Mouse (Mus musculus): ENCODE results near the gene Ninj1. TPM values are rescaled to one million over a fixed set of nuclear protein-coding genes. Genes with fewer than 3 reads are reported as not detected.

Gene Ninj1
- polyA plus RNA-seq, 1 experiment from 2014 or later: 30.0 TPM

GRCm38 (mm10) chr13:49188966-49189360, 1.7 kb downstream of the Ninj1 start:
- Histone ChIP-seq H3K9me3 (replicated peaks; ENCODE audit: control insufficient read depth, low read length) (no peaks in the 10 kb centered on the region), H3K36me3 (ENCODE audit: control insufficient read depth, insufficient read depth, low read length) (no peaks in the 10 kb centered on the region), H3K27ac (ENCODE audit: low read depth, low read length) (no peak overlapping the region), H3K4me3 (ENCODE audit: low read depth, low read length) (no peak overlapping the region), H3K4me1 (ENCODE audit: control insufficient read depth, insufficient read depth, low read length) (peaks cover 9% of the 10 kb centered on the region; the same call in 1 of the 2 replicates), H3K27me3 (replicated peaks; ENCODE audit: control insufficient read depth, insufficient read depth, low read length) (no peaks in the 10 kb centered on the region), H3K9ac (ENCODE audit: low read length) (no peak overlapping the region), H3K4me2 (ENCODE audit: low read length) (no peak overlapping the region; the same call in 1 of the 2 replicates)
- no peak for ATAC-seq
- 47% methylated on average over 2 of the region's 2 CpGs for WGBS
- DNase-seq (ENCODE audit: low spot score): no peak

DNA sequence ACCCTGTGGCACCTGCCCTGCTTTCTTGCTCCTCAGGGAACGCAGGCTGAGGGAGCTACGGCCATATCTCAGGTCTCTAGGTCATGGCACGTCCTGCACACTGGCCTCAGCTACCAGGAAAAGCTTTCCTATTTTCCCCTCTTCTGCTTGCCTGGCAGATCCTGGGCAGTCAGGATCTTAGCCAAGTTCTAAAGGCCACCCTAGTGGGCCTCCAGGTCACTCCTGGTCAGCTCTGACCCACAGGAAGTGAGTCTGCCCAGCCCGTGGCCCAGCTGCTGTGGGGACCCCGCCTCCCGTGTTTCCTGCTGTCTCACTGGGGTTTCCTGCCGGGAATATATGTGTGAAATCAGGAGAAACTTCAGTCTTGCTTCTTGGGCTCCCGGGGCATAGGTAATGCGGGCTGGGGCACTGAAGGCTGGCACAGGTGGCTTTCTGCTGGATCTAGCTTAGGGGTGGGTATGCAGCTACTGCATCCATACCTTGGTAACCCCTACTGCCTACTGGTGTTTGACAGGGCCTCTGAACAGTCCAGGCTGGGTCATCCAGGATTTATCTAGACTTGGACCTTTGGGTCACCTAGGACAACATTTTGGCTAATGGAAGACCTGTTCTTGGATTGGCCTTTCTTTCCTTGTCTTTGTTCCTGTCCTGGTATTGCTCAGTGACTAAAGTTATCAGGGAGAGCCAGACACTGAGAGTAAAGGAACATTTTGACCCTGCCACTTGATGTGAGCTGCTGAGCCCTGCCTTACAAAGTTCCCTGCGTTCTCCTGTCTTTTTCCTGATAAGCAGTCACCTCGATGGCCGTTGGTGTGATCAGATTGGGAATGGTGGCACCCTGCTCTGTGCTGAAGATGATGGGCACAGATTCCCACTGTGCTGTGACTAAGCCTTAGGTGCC, 2.9 kb downstream of the Ninj1 start:
- DNase-seq (ENCODE audit: low spot score): no peak
- Histone ChIP-seq H3K27me3 (replicated peaks; ENCODE audit: control insufficient read depth, insufficient read depth, low read length) (no peaks in the 10 kb centered on the region), H3K4me3 (ENCODE audit: low read depth, low read length) (no peak overlapping the region), H3K36me3 (ENCODE audit: control insufficient read depth, insufficient read depth, low read length) (no peaks in the 10 kb centered on the region), H3K27ac (ENCODE audit: low read depth, low read length) (no peak overlapping the region), H3K4me1 (ENCODE audit: control insufficient read depth, insufficient read depth, low read length) (peaks cover 9% of the 10 kb centered on the region; the same call in 1 of the 2 replicates), H3K4me2 (ENCODE audit: low read length) (no peak overlapping the region), H3K9ac (ENCODE audit: low read length) (no peak overlapping the region), H3K9me3 (replicated peaks; ENCODE audit: control insufficient read depth, low read length) (no peaks in the 10 kb centered on the region)
- WGBS: 86% methylated on average over 12 of the region's 12 CpGs
- ATAC-seq: no peak

GRCm38 (mm10) chr13:49190876-49191672, 3.8 kb downstream of the Ninj1 start:
- no peak overlapping the region for H3K4me2 ChIP-seq (ENCODE audit: low read length)
- H3K36me3 ChIP-seq (ENCODE audit: control insufficient read depth, insufficient read depth, low read length): no peaks in the 10 kb centered on the region
- no peak for ATAC-seq
- H3K9ac ChIP-seq (ENCODE audit: low read length): no peak overlapping the region
- H3K4me3 ChIP-seq (ENCODE audit: low read depth, low read length): no peak overlapping the region
- H3K9me3 ChIP-seq (replicated peaks; ENCODE audit: control insufficient read depth, low read length): no peaks in the 10 kb centered on the region
- WGBS: 89% methylated on average over 7 of the region's 7 CpGs
- no peak overlapping the region for H3K27ac ChIP-seq (ENCODE audit: low read depth, low read length)
- H3K27me3 ChIP-seq (replicated peaks; ENCODE audit: control insufficient read depth, insufficient read depth, low read length): no peaks in the 10 kb centered on the region
- DNase-seq (ENCODE audit: low spot score): no peak
- H3K4me1 ChIP-seq (ENCODE audit: control insufficient read depth, insufficient read depth, low read length): peaks cover 9% of the 10 kb centered on the region; the same call in 1 of the 2 replicates

DNA sequence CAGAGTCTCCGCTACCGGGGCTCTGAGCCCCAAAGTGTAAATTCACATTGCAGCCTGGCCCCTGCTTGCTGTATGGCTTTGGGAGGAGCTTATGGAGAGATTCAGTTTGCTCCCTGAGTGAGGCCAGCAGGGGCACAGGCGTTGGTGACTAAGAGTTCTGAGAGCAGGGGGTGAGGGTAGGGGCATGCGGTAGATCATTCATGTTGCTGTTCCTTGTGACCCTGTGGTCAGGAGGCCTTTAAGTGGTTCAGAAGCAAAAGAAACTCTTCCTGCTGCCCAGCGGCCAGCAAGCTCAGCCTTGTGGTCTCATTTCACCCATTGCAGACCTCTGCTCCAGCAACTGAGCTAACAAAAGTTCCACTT, 4.4 kb downstream of the Ninj1 start:
- ATAC-seq (no peak), DNase-seq (ENCODE audit: low spot score) (no peak)
- no peak overlapping the region for H3K9ac ChIP-seq (ENCODE audit: low read length)
- no peak overlapping the region for H3K4me2 ChIP-seq (ENCODE audit: low read length)
- H3K36me3 ChIP-seq (ENCODE audit: control insufficient read depth, insufficient read depth, low read length): no peaks in the 10 kb centered on the region
- WGBS: 62% methylated on average over 5 of the region's 5 CpGs
- H3K4me3 ChIP-seq (ENCODE audit: low read depth, low read length): no peak overlapping the region
- no peaks in the 10 kb centered on the region for H3K27me3 ChIP-seq (replicated peaks; ENCODE audit: control insufficient read depth, insufficient read depth, low read length)
- H3K9me3 ChIP-seq (replicated peaks; ENCODE audit: control insufficient read depth, low read length): no peaks in the 10 kb centered on the region
- peaks cover 9% of the 10 kb centered on the region; the same call in 1 of the 2 replicates for H3K4me1 ChIP-seq (ENCODE audit: control insufficient read depth, insufficient read depth, low read length)
- H3K27ac ChIP-seq (ENCODE audit: low read depth, low read length): no peak overlapping the region

DNA sequence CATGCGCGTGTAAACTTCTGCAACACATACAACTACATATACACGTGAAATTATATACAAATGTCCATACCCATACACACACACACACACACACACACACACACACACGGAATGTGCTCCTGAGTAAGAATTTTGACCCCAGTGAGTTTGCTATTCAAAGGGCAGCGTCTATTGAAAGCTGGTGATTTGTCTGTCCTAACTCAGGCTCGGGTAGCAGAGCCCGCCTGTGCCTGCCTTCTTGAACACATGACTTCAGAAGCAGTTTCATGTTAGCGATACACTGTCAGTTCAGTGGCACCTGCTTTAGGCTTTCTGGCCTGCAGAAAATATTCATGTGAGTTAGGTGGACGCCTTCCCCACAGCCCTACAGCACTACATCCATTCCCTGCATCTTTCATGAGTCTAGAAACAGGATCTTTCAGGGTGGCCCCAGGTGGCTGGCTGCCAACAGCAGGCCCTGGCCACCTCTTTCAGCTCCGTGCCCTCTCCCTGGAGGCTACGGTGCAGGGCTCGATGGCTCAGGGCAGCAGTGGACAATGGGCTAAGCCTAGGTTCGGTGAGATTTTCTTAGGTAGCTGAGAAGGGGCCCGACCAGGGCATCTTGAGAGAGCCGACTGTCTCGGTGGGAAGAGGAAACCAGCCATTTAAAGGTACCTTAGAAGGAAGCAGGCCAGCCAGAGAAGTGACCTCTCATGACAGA, 5.0 kb downstream of the Ninj1 start:
- DNase-seq (ENCODE audit: low spot score): no peak
- no peak overlapping the region for H3K27ac ChIP-seq (ENCODE audit: low read depth, low read length)
- H3K36me3 ChIP-seq (ENCODE audit: control insufficient read depth, insufficient read depth, low read length): no peaks in the 10 kb centered on the region
- no peaks in the 10 kb centered on the region for H3K27me3 ChIP-seq (replicated peaks; ENCODE audit: control insufficient read depth, insufficient read depth, low read length)
- ATAC-seq: no peak
- no peak overlapping the region for H3K9ac ChIP-seq (ENCODE audit: low read length)
- no peak overlapping the region for H3K4me2 ChIP-seq (ENCODE audit: low read length)
- peaks cover 6% of the 10 kb centered on the region; the same call in 1 of the 2 replicates for H3K4me1 ChIP-seq (ENCODE audit: control insufficient read depth, insufficient read depth, low read length)
- no peaks in the 10 kb centered on the region for H3K9me3 ChIP-seq (replicated peaks; ENCODE audit: control insufficient read depth, low read length)
- WGBS: 62% methylated on average over 16 of the region's 16 CpGs
- H3K4me3 ChIP-seq (ENCODE audit: low read depth, low read length): no peak overlapping the region

GRCm38 (mm10) chr13:49193650-49194049, 6.4 kb downstream of the Ninj1 start:
- Histone ChIP-seq H3K27me3 (replicated peaks; ENCODE audit: control insufficient read depth, insufficient read depth, low read length) (no peaks in the 10 kb centered on the region), H3K4me2 (ENCODE audit: low read length) (no peak overlapping the region), H3K9me3 (replicated peaks; ENCODE audit: control insufficient read depth, low read length) (no peaks in the 10 kb centered on the region), H3K27ac (ENCODE audit: low read depth, low read length) (no peak overlapping the region), H3K9ac (ENCODE audit: low read length) (no peak overlapping the region), H3K4me1 (ENCODE audit: control insufficient read depth, insufficient read depth, low read length) (peaks cover 4% of the 10 kb centered on the region; the same call in 1 of the 2 replicates), H3K36me3 (ENCODE audit: control insufficient read depth, insufficient read depth, low read length) (no peaks in the 10 kb centered on the region), H3K4me3 (ENCODE audit: low read depth, low read length) (no peak overlapping the region)
- no peak for ATAC-seq
- WGBS: 95% methylated on average over 17 of the region's 17 CpGs
- no peak for DNase-seq (ENCODE audit: low spot score)

- DNase-seq (ENCODE audit: low spot score) (no peak), ATAC-seq (no peak)
- no peak overlapping the region for H3K4me2 ChIP-seq (ENCODE audit: low read length)
- 97% methylated on average over 13 of the region's 13 CpGs for WGBS
- H3K4me1 ChIP-seq (ENCODE audit: control insufficient read depth, insufficient read depth, low read length): peaks cover 4% of the 10 kb centered on the region; the same call in 1 of the 2 replicates
- no peaks in the 10 kb centered on the region for H3K27me3 ChIP-seq (replicated peaks; ENCODE audit: control insufficient read depth, insufficient read depth, low read length)
- no peak overlapping the region for H3K27ac ChIP-seq (ENCODE audit: low read depth, low read length)
- no peaks in the 10 kb centered on the region for H3K9me3 ChIP-seq (replicated peaks; ENCODE audit: control insufficient read depth, low read length)
- H3K4me3 ChIP-seq (ENCODE audit: low read depth, low read length): no peak overlapping the region
- no peaks in the 10 kb centered on the region for H3K36me3 ChIP-seq (ENCODE audit: control insufficient read depth, insufficient read depth, low read length)
- H3K9ac ChIP-seq (ENCODE audit: low read length): no peak overlapping the region
Observed at GRCm38 (mm10) chr13:49194811-49195210, 7.5 kb downstream of the Ninj1 start.

DNA sequence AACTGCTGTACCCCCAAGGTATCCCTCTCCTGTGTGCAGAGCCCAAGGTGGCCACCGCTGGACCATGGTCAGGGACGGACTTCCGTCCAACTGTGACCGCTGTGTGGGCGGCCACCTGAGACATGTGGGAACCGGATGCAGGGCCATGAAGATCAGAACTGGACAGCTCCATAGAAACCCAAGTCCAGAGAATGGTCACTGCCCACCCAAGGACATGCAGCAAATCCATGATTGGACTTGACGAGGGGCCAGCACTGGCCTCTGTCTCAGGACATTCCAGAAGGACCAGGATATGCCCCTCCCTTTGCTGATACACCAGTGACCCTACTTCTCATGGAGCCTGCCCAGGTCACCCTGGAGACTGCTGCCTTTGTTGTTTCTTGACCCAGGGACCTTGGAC, 8.4 kb downstream of the Ninj1 start:
- Histone ChIP-seq H3K27ac (ENCODE audit: low read depth, low read length) (no peak overlapping the region), H3K4me1 (ENCODE audit: control insufficient read depth, insufficient read depth, low read length) (peaks cover 4% of the 10 kb centered on the region; the same call in 1 of the 2 replicates), H3K9me3 (replicated peaks; ENCODE audit: control insufficient read depth, low read length) (no peaks in the 10 kb centered on the region), H3K4me2 (ENCODE audit: low read length) (no peak overlapping the region), H3K27me3 (replicated peaks; ENCODE audit: control insufficient read depth, insufficient read depth, low read length) (no peaks in the 10 kb centered on the region), H3K4me3 (ENCODE audit: low read depth, low read length) (no peak overlapping the region), H3K36me3 (ENCODE audit: control insufficient read depth, insufficient read depth, low read length) (no peaks in the 10 kb centered on the region), H3K9ac (ENCODE audit: low read length) (no peak overlapping the region)
- no peak for ATAC-seq
- no peak for DNase-seq (ENCODE audit: low spot score)
- WGBS: 93% methylated on average over 7 of the region's 7 CpGs

All from forebrain, embryonic 14.5 days (tissue).